Mouse (Mus musculus) thymus, adult 2 months (tissue): ENCODE data around the gene Gm17455.

ENCODE experiments used
- CTCF ChIP-seq: fragments of 200-500 bp; IDR thresholded peaks from 2 replicates; pipeline ENCODE4 v1.5.1; 2012; ENCODE audit warnings: mild to moderate bottlenecking, control low read depth, low read length, moderate library complexity, borderline replicate concordance; ENCODE audit not compliant: control insufficient read depth, poor library complexity, insufficient read depth; ENCODE audit errors: extremely low read depth
- POLR2A ChIP-seq: fragments of 200-500 bp; IDR thresholded peaks from 2 replicates; pipeline ENCODE4 v1.6.1; 2012; ENCODE audit warnings: mild to moderate bottlenecking, low read length, control low read depth, moderate library complexity; ENCODE audit not compliant: control insufficient read depth, poor library complexity, insufficient read depth; ENCODE audit errors: extremely low read depth

DNA sequence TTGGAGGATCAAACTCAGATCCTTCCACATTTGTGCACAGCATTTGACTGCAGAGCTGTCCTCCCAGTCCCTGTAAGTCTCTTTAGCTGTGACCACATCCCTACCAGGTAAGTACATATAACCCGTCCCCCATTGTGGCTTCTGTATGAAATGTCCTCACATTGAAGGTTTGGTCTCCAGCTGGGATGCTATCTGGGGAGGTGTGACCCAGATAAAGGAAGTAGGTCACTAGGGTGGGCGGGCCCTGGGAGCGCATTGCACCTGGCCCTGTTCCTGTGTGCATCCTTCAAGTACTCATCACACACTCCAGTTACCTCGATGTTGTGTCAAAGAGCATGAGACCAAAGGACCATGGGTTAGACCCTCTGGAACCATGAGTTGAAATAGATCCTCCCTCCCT lies 42.8 kb downstream of the Gm17455 start:
- TF ChIP-seq CTCF = no peak
- no peak for TF ChIP-seq POLR2A
